Mouse (Mus musculus) limb, embryonic 10.5 days (tissue): ENCODE measurements at regions not wholly inside any gene's neighbourhood (a gene's known extent, or its start where the extent isn't known, plus 50 kb on each side); places are given as distances from the start of the nearest gene placed in this dataset.

Source experiments
- DNase-seq: peaks from one replicate; pipeline ENCODE4 v3.0.0-alpha.2; 2017; ENCODE audit warnings: low spot score
- H3K27ac ChIP-seq: fragments of 300-500 bp; sonication (generic); 2 replicates; pipeline ENCODE4 v1.5.1; 2016; ENCODE audit warnings: mild to moderate bottlenecking
- H3K27me3 ChIP-seq: fragments of 300-500 bp; sonication (generic); 2 replicates; pipeline ENCODE4 v1.6.1; 2016; ENCODE audit warnings: low read depth, mild to moderate bottlenecking; ENCODE audit not compliant: poor library complexity, severe bottlenecking
- H3K36me3 ChIP-seq: fragments of 300-500 bp; sonication (generic); 2 replicates; pipeline ENCODE4 v1.6.1; 2016; ENCODE audit warnings: mild to moderate bottlenecking, moderate library complexity
- H3K4me1 ChIP-seq: fragments of 300-500 bp; sonication (generic); 2 replicates; pipeline ENCODE4 v1.6.1; 2016
- H3K4me3 ChIP-seq: fragments of 300-500 bp; sonication (generic); 2 replicates; pipeline ENCODE4 v1.5.1; 2016; ENCODE audit warnings: mild to moderate bottlenecking, moderate library complexity
- H3K9me3 ChIP-seq: fragments of 300-500 bp; sonication (generic); replicated peaks from 2 replicates; pipeline ENCODE4 v1.6.1; 2016; ENCODE audit warnings: mild to moderate bottlenecking
- WGBS: fragments of 180-500 bp; shearing (Covaris S2); methylation state at CpG from one replicate; pipeline ENCODE4 v1.1.7; 2016; 5-methylcytosine and 5-hydroxymethylcytosine counted together

DNA sequence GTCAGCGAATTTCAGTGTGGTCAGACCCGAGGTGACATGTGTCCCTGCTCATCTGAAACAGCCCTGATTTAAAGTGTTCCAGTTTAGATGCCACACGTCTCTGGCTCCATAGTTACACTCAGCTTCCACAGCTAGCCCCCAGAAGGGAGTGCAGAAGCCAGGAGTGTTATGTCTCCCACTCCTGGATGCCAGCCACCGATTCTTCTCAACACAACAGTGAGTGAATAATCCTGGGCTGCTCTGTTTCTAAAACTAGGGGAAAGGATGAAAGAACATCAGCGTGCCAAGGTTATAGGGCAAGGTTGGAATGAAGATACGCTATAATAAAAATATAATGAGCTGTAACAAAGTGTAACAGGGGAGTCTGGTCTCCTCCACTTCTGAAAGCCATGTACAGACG is 51.5 kb upstream of the Stmnd1 start:
- no peak for DNase-seq
- 79% methylated on average over 7 of the region's 7 CpGs for WGBS
- Histone ChIP-seq H3K9me3 (no peaks in the 10 kb centered on the region), H3K27ac (no peak overlapping the region), H3K36me3 (no peaks in the 10 kb centered on the region), H3K27me3 (no peaks in the 10 kb centered on the region), H3K4me1 (peaks cover 3% of the 10 kb centered on the region), H3K4me3 (no peak overlapping the region)

DNA sequence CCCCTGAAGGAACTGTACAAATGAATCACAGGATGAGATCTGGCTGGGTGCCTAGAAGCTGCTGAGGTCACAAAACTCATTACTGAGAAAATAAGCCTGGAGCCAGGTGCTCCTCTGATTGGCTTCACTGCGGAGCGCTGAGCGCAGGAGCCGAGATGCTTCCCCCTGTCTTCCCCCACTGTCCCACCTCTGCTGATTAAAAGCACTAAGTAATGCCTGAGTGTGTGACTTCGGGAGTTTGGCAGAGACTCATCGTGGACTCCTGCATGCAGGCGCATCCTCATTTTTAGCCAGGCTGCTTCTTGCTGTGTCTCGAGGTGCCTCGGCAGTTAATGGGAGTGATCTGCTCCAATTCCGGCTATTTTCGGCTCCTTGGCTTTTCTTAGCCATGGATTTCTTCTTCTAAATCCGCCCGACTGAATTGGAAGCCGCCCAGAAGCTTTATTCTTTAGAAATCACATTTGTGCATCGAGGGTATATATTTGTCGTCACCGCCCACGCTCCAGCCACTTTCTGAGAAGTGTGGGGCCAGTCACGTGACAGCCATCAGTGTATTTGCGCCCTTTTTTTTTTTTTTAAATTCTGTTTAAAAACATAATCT is 55.3 kb upstream of the Stmnd1 start:
- Histone ChIP-seq H3K36me3 (no peaks in the 10 kb centered on the region), H3K9me3 (no peaks in the 10 kb centered on the region), H3K27me3 (no peaks in the 10 kb centered on the region), H3K4me1 (peaks cover 3% of the 10 kb centered on the region), H3K27ac (no peak overlapping the region), H3K4me3 (no peak overlapping the region)
- no peak for DNase-seq
- WGBS: 87% methylated on average over 20 of the region's 20 CpGs

DNA sequence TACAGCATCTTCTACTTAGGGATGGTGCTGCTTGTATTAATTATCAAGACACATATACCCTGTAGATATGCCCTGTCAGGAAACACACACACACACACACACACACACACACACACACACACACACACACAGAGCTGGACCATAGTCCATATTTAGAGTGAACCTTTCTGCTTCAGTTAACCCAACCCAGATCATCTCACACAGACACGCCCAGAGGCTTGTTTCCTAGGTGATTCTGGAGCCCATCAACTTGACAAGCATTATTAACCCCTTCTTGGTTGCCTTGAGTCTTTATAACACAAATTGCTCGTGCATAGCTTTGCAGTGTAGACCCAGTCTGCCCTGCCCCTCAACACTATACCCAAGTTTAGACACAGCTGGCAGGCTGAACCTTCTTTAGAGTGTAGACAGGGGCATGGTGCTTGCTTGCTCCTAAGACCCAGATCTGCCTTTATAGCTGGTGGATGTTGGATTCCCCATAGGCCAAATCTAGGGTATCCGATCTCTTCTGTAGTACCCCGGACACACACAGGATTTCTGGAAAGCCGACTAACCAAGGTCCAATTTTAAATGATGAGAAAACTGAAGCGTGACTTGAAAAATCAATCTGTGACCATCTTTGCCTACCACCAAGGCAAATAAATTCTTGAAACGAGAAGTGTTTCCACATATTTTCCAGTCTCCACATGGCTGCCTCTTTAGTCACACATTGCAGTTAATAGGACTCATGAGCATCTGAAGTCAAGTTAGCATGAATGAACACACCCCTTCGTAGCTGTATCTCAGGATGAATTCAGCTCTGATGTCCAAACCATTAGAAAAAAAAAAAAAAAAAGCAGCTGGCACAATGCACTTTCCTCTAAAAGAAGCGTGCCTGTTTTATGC is 56.3 kb upstream of the Stmnd1 start:
- no peaks in the 10 kb centered on the region for H3K36me3 ChIP-seq
- no peak for DNase-seq
- no peaks in the 10 kb centered on the region for H3K27me3 ChIP-seq
- no peak overlapping the region for H3K4me3 ChIP-seq
- 79% methylated on average over 9 of the region's 9 CpGs for WGBS
- H3K9me3 ChIP-seq: no peaks in the 10 kb centered on the region
- no peak overlapping the region for H3K27ac ChIP-seq
- H3K4me1 ChIP-seq: peaks cover 3% of the 10 kb centered on the region

DNA sequence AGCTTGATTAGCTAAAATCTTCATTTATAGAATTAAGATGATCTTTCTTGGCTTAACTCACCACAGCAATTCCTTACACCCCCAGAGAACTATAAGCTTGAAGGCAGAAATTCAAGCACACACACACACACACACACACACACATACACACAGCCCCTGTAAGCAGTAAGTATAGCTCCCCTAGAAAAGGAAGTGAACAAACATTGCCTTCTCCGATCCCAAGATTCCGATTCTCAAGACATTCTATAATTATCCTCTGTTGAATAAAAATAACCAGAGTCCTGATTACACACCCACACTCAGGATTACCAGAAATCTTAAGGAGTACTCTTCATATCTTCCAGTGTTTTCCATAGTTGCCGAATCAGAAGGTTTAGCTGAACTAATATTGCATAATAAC is 70.0 kb upstream of the Stmnd1 start:
- H3K27ac ChIP-seq: no peak overlapping the region
- H3K4me1 ChIP-seq: peaks cover 10% of the 10 kb centered on the region
- no peaks in the 10 kb centered on the region for H3K36me3 ChIP-seq
- no peaks in the 10 kb centered on the region for H3K9me3 ChIP-seq
- no peak for DNase-seq
- 95% methylated on average over 3 of the region's 3 CpGs for WGBS
- H3K4me3 ChIP-seq: no peak overlapping the region
- H3K27me3 ChIP-seq: no peaks in the 10 kb centered on the region

DNA sequence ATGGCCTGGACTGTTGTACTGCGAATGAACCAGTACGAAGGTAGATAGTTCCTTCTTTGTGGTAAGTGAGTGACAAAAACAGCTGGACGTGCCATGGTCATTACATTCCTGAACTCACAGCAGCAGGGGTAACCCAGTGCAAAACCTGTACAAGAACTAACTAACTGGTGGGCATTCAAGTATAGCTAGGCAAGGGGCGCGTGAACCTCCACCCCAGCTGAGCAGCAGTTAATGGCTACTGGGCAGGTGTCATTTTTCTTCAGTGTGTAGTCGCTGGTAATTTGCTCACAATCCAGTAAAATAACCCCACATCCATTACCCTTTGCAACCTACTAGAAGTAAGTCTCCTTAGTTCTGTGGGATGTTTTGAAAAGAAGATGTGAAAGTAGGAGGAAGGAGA is 70.9 kb upstream of the Stmnd1 start:
- H3K4me3 ChIP-seq: no peak overlapping the region
- 87% methylated on average over 6 of the region's 6 CpGs for WGBS
- peaks cover 10% of the 10 kb centered on the region for H3K4me1 ChIP-seq
- H3K27ac ChIP-seq: no peak overlapping the region
- DNase-seq: no peak
- no peaks in the 10 kb centered on the region for H3K36me3 ChIP-seq
- no peaks in the 10 kb centered on the region for H3K27me3 ChIP-seq
- no peaks in the 10 kb centered on the region for H3K9me3 ChIP-seq

DNA sequence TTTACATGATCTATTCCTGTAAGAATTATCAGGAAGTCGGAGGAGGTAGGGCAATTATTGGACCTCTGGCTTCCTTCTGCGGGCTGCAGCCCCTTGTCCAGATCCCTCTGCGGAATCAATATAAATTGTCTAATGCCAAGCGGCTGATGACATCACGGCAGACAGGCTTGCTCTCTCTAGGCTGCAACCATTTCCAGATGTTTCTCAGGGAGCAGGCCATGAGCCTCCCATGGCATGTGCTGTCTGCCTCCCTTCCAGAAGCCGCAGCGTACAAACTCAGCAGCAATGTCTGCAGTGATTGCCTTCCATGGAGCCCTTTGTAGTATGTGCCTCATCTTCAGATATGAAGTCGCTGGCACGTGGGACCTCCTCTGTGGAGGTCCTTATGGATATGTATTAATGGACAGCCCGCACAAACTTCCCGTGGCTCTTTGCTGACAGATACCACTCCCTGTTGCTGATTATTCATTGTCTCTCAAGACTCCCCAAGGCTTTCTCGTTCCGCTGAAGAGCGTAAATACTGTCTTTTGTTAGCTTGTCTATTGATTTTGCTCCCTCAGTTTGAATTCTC is 72.4 kb upstream of the Stmnd1 start:
- Histone ChIP-seq H3K27ac (no peak overlapping the region), H3K4me1 (peaks cover 10% of the 10 kb centered on the region), H3K4me3 (no peak overlapping the region), H3K9me3 (no peaks in the 10 kb centered on the region), H3K36me3 (no peaks in the 10 kb centered on the region), H3K27me3 (no peaks in the 10 kb centered on the region)
- 73% methylated on average over 14 of the region's 14 CpGs for WGBS
- DNase-seq: peak; percentile 40

DNA sequence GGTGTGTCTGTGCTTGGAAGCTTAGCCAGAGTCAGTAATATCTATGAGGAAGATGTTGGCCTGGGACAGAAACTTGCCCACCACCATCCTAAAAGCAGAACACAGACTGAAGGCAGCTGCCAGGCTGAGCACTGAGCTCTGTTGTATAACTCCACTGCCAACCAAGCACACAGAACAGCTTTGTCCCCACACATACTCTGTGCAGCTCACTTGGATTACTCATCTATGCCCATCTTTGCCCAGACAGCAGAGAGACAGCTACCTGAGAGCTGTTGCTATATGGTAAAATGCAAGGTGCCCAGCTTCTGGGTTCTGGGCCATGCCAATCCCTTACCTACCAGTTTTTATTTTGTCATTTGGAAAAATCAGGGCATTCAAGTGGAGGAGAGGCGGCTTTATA is 80.4 kb upstream of the Stmnd1 start:
- no peaks in the 10 kb centered on the region for H3K36me3 ChIP-seq
- 89% methylated on average over 1 of the region's 1 CpGs for WGBS
- H3K4me1 ChIP-seq: no peaks in the 10 kb centered on the region
- H3K9me3 ChIP-seq: no peaks in the 10 kb centered on the region
- no peak overlapping the region for H3K27ac ChIP-seq
- H3K27me3 ChIP-seq: no peaks in the 10 kb centered on the region
- no peak for DNase-seq
- no peak overlapping the region for H3K4me3 ChIP-seq

DNA sequence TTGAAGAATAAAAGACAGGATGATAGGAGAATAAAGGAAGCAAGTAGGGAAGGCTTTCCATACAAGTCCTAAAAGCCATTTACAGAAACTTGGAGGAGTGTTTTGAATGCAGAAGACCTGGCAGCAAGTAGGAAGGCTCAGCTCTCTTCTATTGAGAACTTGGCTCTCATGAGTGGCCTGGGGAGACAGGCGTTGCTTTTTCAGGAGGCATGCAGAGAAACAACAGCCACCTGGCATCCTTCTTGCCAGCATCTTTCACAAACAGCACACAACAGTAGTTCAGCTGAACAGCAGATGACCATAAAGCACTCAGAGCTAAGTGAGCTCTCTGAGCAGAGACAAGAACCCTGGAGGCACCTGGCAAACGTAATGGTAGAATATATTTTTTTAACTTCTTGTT is 83.8 kb upstream of the Stmnd1 start:
- H3K9me3 ChIP-seq: no peaks in the 10 kb centered on the region
- no peaks in the 10 kb centered on the region for H3K27me3 ChIP-seq
- no peak for DNase-seq
- H3K27ac ChIP-seq: no peak overlapping the region
- no peaks in the 10 kb centered on the region for H3K36me3 ChIP-seq
- no peak overlapping the region for H3K4me3 ChIP-seq
- 88% methylated on average over 2 of the region's 2 CpGs for WGBS
- H3K4me1 ChIP-seq: no peaks in the 10 kb centered on the region

DNA sequence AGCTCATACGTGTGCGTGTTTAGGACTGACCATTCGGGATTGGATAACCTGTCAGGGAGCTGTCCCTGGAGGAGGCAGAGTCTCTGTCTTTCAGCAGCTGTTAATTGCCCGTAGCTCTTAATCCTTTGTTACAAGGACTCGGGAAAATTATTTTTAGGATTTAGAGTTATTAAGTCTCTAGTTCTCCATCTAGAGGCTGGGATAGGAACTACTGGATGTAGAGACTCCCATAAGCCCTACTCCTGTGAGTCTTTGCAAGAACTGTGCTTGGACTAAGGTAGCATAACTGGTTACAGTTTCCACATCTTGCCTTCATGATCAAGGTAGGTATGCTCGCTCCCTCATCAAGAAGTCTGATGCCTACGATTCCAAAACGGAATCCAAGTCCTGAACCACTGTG is 90.7 kb upstream of the Stmnd1 start:
- H3K4me3 ChIP-seq: no peak overlapping the region
- H3K4me1 ChIP-seq: 0 out of 2 replicates have a peak, but pooled peaks cover 5% of the 10 kb centered on the region
- H3K27me3 ChIP-seq: no peaks in the 10 kb centered on the region
- 87% methylated on average over 8 of the region's 8 CpGs for WGBS
- H3K27ac ChIP-seq: no peak overlapping the region
- no peaks in the 10 kb centered on the region for H3K36me3 ChIP-seq
- DNase-seq: no peak
- H3K9me3 ChIP-seq: no peaks in the 10 kb centered on the region

DNA sequence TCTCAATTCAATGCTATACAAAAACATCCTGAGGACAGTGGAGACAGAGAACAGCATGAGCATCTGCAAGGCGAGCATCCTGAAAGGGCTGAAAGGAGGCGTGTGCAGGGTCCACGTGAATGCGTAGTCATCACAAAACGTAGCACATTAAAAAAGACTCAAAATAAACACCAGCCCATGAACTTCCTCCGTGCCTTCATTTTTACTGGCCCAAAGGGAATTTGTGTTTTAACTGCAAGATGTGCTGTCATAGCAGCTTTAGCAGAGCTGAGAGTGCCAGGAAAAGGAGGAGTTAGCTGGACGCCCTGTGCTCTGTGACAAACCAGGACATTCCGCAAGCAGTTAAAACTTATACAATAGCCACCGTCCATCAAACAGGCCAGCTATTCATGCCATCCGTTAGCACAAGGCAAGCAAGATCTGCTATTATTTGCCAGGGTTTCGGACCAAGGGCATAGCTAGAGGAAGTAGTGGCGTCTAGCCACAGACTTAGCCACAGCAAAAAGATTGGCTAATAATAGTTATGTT is 92.9 kb upstream of the Stmnd1 start:
- no peaks in the 10 kb centered on the region for H3K36me3 ChIP-seq
- no peak for DNase-seq
- 82% methylated on average over 12 of the region's 12 CpGs for WGBS
- no peaks in the 10 kb centered on the region for H3K9me3 ChIP-seq
- H3K4me3 ChIP-seq: no peak overlapping the region
- no peak overlapping the region for H3K27ac ChIP-seq
- no peaks in the 10 kb centered on the region for H3K27me3 ChIP-seq
- 0 out of 2 replicates have a peak, but pooled peaks cover 5% of the 10 kb centered on the region for H3K4me1 ChIP-seq

DNA sequence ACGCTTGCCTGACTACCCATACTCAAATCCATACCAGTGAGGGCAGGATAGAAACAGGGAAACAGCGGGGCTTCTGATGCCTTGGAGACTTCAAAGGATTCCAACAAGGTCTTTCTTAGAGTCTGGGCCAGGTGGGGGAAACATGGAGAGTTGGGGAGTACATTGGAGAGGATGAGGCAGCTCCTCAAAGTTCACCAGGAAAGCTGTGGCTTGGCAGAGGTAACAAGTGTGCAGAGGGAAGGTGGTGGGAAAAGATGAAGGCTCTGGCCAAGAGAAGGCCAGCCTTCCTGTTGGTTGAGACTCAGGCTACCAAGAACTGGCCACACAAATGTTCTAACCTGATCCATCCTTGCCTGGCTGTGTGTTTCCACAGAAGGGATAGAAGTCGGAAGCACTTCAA is 93.6 kb upstream of the Stmnd1 start:
- H3K36me3 ChIP-seq: no peaks in the 10 kb centered on the region
- DNase-seq: no peak
- no peaks in the 10 kb centered on the region for H3K27me3 ChIP-seq
- H3K27ac ChIP-seq: no peak overlapping the region
- H3K9me3 ChIP-seq: no peaks in the 10 kb centered on the region
- H3K4me3 ChIP-seq: no peak overlapping the region
- 0 out of 2 replicates have a peak, but pooled peaks cover 5% of the 10 kb centered on the region for H3K4me1 ChIP-seq
- WGBS: 88% methylated on average over 3 of the region's 3 CpGs

DNA sequence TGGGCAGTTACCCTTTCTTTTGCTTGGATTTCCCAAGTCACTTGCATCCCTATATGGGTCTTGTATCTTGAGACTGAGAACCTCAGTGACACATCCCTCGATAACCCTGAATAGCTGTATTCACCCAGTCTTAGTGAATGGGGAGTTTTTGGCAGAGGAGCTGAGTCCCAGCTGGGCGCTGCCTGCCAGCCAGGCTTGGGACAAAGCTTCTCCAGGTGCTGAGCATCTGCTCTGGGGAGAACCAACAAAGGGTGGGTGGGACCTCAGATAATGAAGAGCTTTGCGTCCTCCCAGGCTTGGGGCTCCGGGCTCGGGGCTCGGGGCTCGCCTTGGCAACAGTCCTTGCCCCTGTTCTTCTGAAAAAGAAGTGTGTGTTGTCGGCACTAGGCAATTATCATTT is 100.4 kb upstream of the Stmnd1 start:
- no peaks in the 10 kb centered on the region for H3K27me3 ChIP-seq
- H3K9me3 ChIP-seq: no peaks in the 10 kb centered on the region
- WGBS: 68% methylated on average over 8 of the region's 8 CpGs
- DNase-seq: no peak
- H3K4me3 ChIP-seq: no peak overlapping the region
- H3K36me3 ChIP-seq: no peaks in the 10 kb centered on the region
- H3K4me1 ChIP-seq: peaks cover 5% of the 10 kb centered on the region; the same call in 1 of the 2 replicates
- no peak overlapping the region for H3K27ac ChIP-seq

DNA sequence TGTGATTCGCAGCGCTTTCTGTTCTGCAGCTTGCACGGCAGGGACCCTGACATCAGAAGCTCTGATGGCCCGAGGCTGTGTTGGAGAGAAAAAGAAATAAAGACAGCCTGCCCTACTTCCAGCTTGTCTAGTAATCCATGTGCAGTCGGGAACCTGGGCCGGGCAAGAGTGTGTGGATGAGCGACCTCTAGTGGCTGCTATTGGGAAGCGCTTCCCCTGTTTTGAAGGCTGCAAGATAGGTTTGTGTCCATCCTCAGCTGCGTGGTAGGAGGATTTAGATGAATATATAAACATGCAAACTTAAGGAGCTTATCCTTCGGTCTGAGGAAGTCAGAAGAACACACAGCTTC is 111.5 kb upstream of the Stmnd1 start:
- Histone ChIP-seq H3K4me1 (peaks cover 20% of the 10 kb centered on the region), H3K27me3 (no peaks in the 10 kb centered on the region), H3K9me3 (no peaks in the 10 kb centered on the region), H3K27ac (no peak overlapping the region; the same call in 1 of the 2 replicates), H3K36me3 (no peaks in the 10 kb centered on the region), H3K4me3 (peak overlapping the region; percentile 35)
- DNase-seq: peak; percentile 84
- 3% methylated on average over 10 of the region's 10 CpGs for WGBS
